Mouse (Mus musculus): ENCODE data around the gene Senp1. TPM values are rescaled to one million over a fixed set of nuclear protein-coding genes. Genes with fewer than 3 reads are reported as not detected.

Senp1 gene
- polyA plus RNA-seq, 1 experiment: 10.3 TPM

GRCm38 (mm10) chr15:98111791-98112190 lies 18.2 kb upstream of the Senp1 start:
- no peak for TF ChIP-seq CTCF (IDR thresholded peaks at IDR 0.05; ENCODE audit: extremely low read depth, insufficient read depth, low read length)
- TF ChIP-seq POLR2A (IDR thresholded peaks at IDR 0.05; ENCODE audit: extremely low read depth, insufficient read depth, low read length): no peak

GRCm38 (mm10) chr15:98108297-98109152 lies 15.0 kb upstream of the Senp1 start:
- TF ChIP-seq CTCF (IDR thresholded peaks at IDR 0.05; ENCODE audit: extremely low read depth, insufficient read depth, low read length) (no peak), POLR2A (IDR thresholded peaks at IDR 0.05; ENCODE audit: extremely low read depth, insufficient read depth, low read length) (peak; percentile 87)
- Histone ChIP-seq H3K4me1 (ENCODE audit: control insufficient read depth, insufficient read depth, low read length) (peaks cover 10% of the 10 kb centered on the region), H3K4me3 (ENCODE audit: insufficient read depth, low read length) (peak overlapping the region; percentile 95), H3K27ac (ENCODE audit: insufficient read depth, low read length) (peak overlapping the region; percentile 86)

More at GRCm38 (mm10) chr15:98111791-98112190, 18.2 kb upstream of the Senp1 start:
- H3K4me1 ChIP-seq (ENCODE audit: control insufficient read depth, insufficient read depth, low read length): peaks cover 10% of the 10 kb centered on the region
- H3K4me3 ChIP-seq (ENCODE audit: insufficient read depth, low read length): no peak overlapping the region
- no peak overlapping the region for H3K27ac ChIP-seq (ENCODE audit: insufficient read depth, low read length)

GRCm38 (mm10) chr15:98107703-98108296 lies 14.3 kb upstream of the Senp1 start:
- Histone ChIP-seq H3K4me1 (ENCODE audit: control insufficient read depth, insufficient read depth, low read length) (peaks cover 10% of the 10 kb centered on the region), H3K27ac (ENCODE audit: insufficient read depth, low read length) (no peak overlapping the region), H3K4me3 (ENCODE audit: insufficient read depth, low read length) (peak overlapping the region; percentile 95)
- TF ChIP-seq POLR2A (IDR thresholded peaks at IDR 0.05; ENCODE audit: extremely low read depth, insufficient read depth, low read length): no peak
- no peak for TF ChIP-seq CTCF (IDR thresholded peaks at IDR 0.05; ENCODE audit: extremely low read depth, insufficient read depth, low read length)

- Histone ChIP-seq H3K4me1 (ENCODE audit: control insufficient read depth, insufficient read depth, low read length) (peaks cover 10% of the 10 kb centered on the region), H3K27ac (ENCODE audit: insufficient read depth, low read length) (no peak overlapping the region), H3K4me3 (ENCODE audit: insufficient read depth, low read length) (no peak overlapping the region)
- TF ChIP-seq CTCF (IDR thresholded peaks at IDR 0.05; ENCODE audit: extremely low read depth, insufficient read depth, low read length): no peak
- TF ChIP-seq POLR2A (IDR thresholded peaks at IDR 0.05; ENCODE audit: extremely low read depth, insufficient read depth, low read length): no peak
These were observed 13.7 kb upstream of the Senp1 start for GRCm38 (mm10) chr15:98107230-98107629.

- Histone ChIP-seq H3K4me1 (ENCODE audit: control insufficient read depth, insufficient read depth, low read length) (peaks cover 9% of the 10 kb centered on the region), H3K4me3 (ENCODE audit: insufficient read depth, low read length) (no peak overlapping the region), H3K27ac (ENCODE audit: insufficient read depth, low read length) (no peak overlapping the region)
- no peak for TF ChIP-seq CTCF (IDR thresholded peaks at IDR 0.05; ENCODE audit: extremely low read depth, insufficient read depth, low read length)
- no peak for TF ChIP-seq POLR2A (IDR thresholded peaks at IDR 0.05; ENCODE audit: extremely low read depth, insufficient read depth, low read length)
These were observed 13.0 kb upstream of the Senp1 start for GRCm38 (mm10) chr15:98106506-98106905.

- no peak overlapping the region for H3K4me3 ChIP-seq (ENCODE audit: insufficient read depth, low read length)
- H3K27ac ChIP-seq (ENCODE audit: insufficient read depth, low read length): no peak overlapping the region
- H3K4me1 ChIP-seq (ENCODE audit: control insufficient read depth, insufficient read depth, low read length): no peaks in the 10 kb centered on the region
- TF ChIP-seq POLR2A (IDR thresholded peaks at IDR 0.05; ENCODE audit: extremely low read depth, insufficient read depth, low read length): no peak
These were observed 8.9 kb upstream of the Senp1 start for GRCm38 (mm10) chr15:98102401-98102800.

GRCm38 (mm10) chr15:98098519-98098918 lies 5.0 kb upstream of the Senp1 start:
- Histone ChIP-seq H3K27ac (ENCODE audit: insufficient read depth, low read length) (no peak overlapping the region), H3K4me1 (ENCODE audit: control insufficient read depth, insufficient read depth, low read length) (no peaks in the 10 kb centered on the region), H3K4me3 (ENCODE audit: insufficient read depth, low read length) (no peak overlapping the region)
- TF ChIP-seq CTCF (IDR thresholded peaks at IDR 0.05; ENCODE audit: extremely low read depth, insufficient read depth, low read length) (no peak), POLR2A (IDR thresholded peaks at IDR 0.05; ENCODE audit: extremely low read depth, insufficient read depth, low read length) (no peak)

- Histone ChIP-seq H3K4me1 (ENCODE audit: control insufficient read depth, insufficient read depth, low read length) (no peaks in the 10 kb centered on the region), H3K27ac (ENCODE audit: insufficient read depth, low read length) (no peak overlapping the region), H3K4me3 (ENCODE audit: insufficient read depth, low read length) (no peak overlapping the region)
- no peak for TF ChIP-seq CTCF (IDR thresholded peaks at IDR 0.05; ENCODE audit: extremely low read depth, insufficient read depth, low read length)
- TF ChIP-seq POLR2A (IDR thresholded peaks at IDR 0.05; ENCODE audit: extremely low read depth, insufficient read depth, low read length): no peak
These were observed 3.4 kb upstream of the Senp1 start for GRCm38 (mm10) chr15:98096957-98097356.

GRCm38 (mm10) chr15:98094905-98095304 lies 1.4 kb upstream of the Senp1 start:
- TF ChIP-seq CTCF (IDR thresholded peaks at IDR 0.05; ENCODE audit: extremely low read depth, insufficient read depth, low read length) (no peak), POLR2A (IDR thresholded peaks at IDR 0.05; ENCODE audit: extremely low read depth, insufficient read depth, low read length) (no peak)
- Histone ChIP-seq H3K27ac (ENCODE audit: insufficient read depth, low read length) (no peak overlapping the region), H3K4me1 (ENCODE audit: control insufficient read depth, insufficient read depth, low read length) (no peaks in the 10 kb centered on the region), H3K4me3 (ENCODE audit: insufficient read depth, low read length) (no peak overlapping the region)

Data from cortical plate, adult 2 months (tissue).